Mouse (Mus musculus) effector memory CD4-positive, alpha-beta T cell, adult 7 months (primary cell): ENCODE results near the gene Isl2. TPM values are rescaled to one million over a fixed set of nuclear protein-coding genes. Genes with fewer than 3 reads are reported as not detected.

Source experiments
- polyA plus RNA-seq: library from polyadenylated mRNA; unstranded; fragments of 100-300 nt; shearing (Covaris generic); gene quantifications from one replicate; pipeline ENCODE4 v1.2.1, GENCODE M21; 2017

Isl2 gene
- polyA plus RNA-seq: not detected

DNA sequence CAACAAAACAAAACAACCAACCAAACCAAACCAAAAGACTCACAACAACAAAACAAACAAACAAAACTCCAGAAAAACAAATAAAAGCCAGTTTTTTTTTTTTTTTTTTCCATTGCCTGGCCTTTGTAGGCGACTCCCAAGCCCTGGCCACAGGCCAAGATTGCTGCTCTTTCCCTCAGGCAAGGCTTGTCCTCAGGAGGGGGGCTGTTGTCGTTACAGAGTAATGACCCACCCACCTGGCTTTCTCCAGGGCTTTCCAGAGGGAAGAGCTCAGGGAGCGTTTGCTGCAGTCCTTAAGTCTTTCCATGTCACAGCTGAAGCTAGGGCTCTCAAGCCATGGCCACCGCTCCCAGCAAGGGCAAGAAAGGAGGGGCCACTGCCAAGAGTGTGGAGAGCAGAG, at the start of gene Isl2:
Gene Isl2 (plus strand): TSS at position 296 of the 400 bp plus-strand sequence.

DNA sequence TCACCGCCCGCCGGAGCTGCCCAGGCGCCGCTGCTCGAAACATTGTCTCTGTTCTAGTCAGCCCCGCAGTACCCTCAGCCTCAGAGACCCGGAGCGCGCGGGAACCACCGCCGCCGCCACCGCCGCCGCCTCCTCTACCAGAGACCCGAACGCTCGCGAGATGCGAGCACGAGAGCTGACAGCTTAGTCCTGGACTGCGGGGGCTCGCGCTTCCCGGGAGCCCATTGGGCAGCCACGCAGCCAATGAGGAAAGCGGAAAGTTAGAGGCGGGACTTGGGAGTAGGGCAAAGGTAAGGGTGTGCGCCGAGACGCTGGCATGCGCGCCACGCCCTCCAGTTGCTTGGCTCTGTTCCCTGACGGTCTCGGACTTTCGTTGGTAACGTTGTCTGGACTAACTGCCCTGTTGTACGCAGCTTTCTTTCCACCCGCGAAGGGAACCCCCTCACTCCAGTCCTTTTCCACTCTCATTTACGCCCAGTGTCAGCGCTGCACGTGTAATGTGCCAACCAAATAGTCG, 26.4 kb upstream of the Isl2 start, which contains the start of gene Etfa:
Gene Etfa (minus strand): TSS at position 217 of the 517 bp plus-strand sequence.

Other genes with a start within 250 kb of the Isl2 start
- gene Nrg4, start 211.8 kb upstream of the Isl2 start, polyA plus RNA-seq: not detected
- gene Tmem266, start 211.8 kb upstream of the Isl2 start, polyA plus RNA-seq: 0.20 TPM
- 98.6 TPM for gene Etfa, start 26.4 kb upstream of the Isl2 start, polyA plus RNA-seq